Mouse (Mus musculus): ENCODE data around the gene Pgp.
A peak's percentile ranks its signal among the peaks of the same experiment; 100 is the strongest.
"Not testable (repeated sequence)": the region's sequence is repeated elsewhere in the genome, so short reads cannot be mapped to it uniquely, and the experiment has no call there.

Pgp gene

GRCm38 (mm10) chr17:24469910-24470602 is at the start of gene Pgp, which contains the start of gene E4f1:
Pgp (plus strand) TSS chr17:24470392.
E4f1 (minus strand) TSS chr17:24470313.
- DNase-seq (ENCODE audit: low read depth, low spot score) = peak; percentile 99

GRCm38 (mm10) chr17:24423114-24423513 is 47.1 kb upstream of the Pgp start:
- DNase-seq (ENCODE audit: low read depth, low spot score) = no peak

GRCm38 (mm10) chr17:24424489-24424888 is 45.7 kb upstream of the Pgp start:
- no peak for DNase-seq (ENCODE audit: low read depth, low spot score)

GRCm38 (mm10) chr17:24425326-24425725 is 44.9 kb upstream of the Pgp start:
- DNase-seq (ENCODE audit: low read depth, low spot score) = not testable (repeated sequence)

- DNase-seq (ENCODE audit: low read depth, low spot score) = no peak
Observed at GRCm38 (mm10) chr17:24425905-24426304, 44.3 kb upstream of the Pgp start.

GRCm38 (mm10) chr17:24426471-24427169 is 43.6 kb upstream of the Pgp start, which contains the start of gene Eci1:
Eci1 (plus strand) TSS chr17:24426641.
- DNase-seq (ENCODE audit: low read depth, low spot score) = peak; percentile 97

GRCm38 (mm10) chr17:24427170-24427557 is 43.0 kb upstream of the Pgp start:
- DNase-seq (ENCODE audit: low read depth, low spot score) = no peak

- peak; percentile 56 for DNase-seq (ENCODE audit: low read depth, low spot score)
Observed at GRCm38 (mm10) chr17:24429201-24429983, 40.8 kb upstream of the Pgp start.

- DNase-seq (ENCODE audit: low read depth, low spot score) = no peak
Observed at GRCm38 (mm10) chr17:24437016-24437415, 33.2 kb upstream of the Pgp start.

- DNase-seq (ENCODE audit: low read depth, low spot score) = no peak
Observed at GRCm38 (mm10) chr17:24440377-24440776, 29.8 kb upstream of the Pgp start.

- no peak for DNase-seq (ENCODE audit: low read depth, low spot score)
Observed at GRCm38 (mm10) chr17:24441148-24441547, 29.0 kb upstream of the Pgp start.

GRCm38 (mm10) chr17:24442107-24442506 is 28.1 kb upstream of the Pgp start:
- DNase-seq (ENCODE audit: low read depth, low spot score) = no peak

GRCm38 (mm10) chr17:24442632-24443155 is 27.5 kb upstream of the Pgp start, which contains the start of gene Dnase1l2:
Dnase1l2 (minus strand) TSS chr17:24443105.
- no peak for DNase-seq (ENCODE audit: low read depth, low spot score)

GRCm38 (mm10) chr17:24443409-24443808 is 26.8 kb upstream of the Pgp start:
- DNase-seq (ENCODE audit: low read depth, low spot score) = no peak

GRCm38 (mm10) chr17:24446590-24446989 is 23.6 kb upstream of the Pgp start:
- no peak for DNase-seq (ENCODE audit: low read depth, low spot score)

- no peak for DNase-seq (ENCODE audit: low read depth, low spot score)
Observed at GRCm38 (mm10) chr17:24449507-24449906, 20.7 kb upstream of the Pgp start.

GRCm38 (mm10) chr17:24451220-24451619 is 19.0 kb upstream of the Pgp start:
- DNase-seq (ENCODE audit: low read depth, low spot score) = no peak

- no peak for DNase-seq (ENCODE audit: low read depth, low spot score)
Observed at GRCm38 (mm10) chr17:24453372-24453771, 16.8 kb upstream of the Pgp start.

GRCm38 (mm10) chr17:24454218-24454755 is 15.9 kb upstream of the Pgp start:
- no peak for DNase-seq (ENCODE audit: low read depth, low spot score)

GRCm38 (mm10) chr17:24454756-24455522 is 15.3 kb upstream of the Pgp start:
- peak; percentile 99 for DNase-seq (ENCODE audit: low read depth, low spot score)
